ENCODE assay signal across 19 mouse cellular contexts in the genomic region with DNA sequence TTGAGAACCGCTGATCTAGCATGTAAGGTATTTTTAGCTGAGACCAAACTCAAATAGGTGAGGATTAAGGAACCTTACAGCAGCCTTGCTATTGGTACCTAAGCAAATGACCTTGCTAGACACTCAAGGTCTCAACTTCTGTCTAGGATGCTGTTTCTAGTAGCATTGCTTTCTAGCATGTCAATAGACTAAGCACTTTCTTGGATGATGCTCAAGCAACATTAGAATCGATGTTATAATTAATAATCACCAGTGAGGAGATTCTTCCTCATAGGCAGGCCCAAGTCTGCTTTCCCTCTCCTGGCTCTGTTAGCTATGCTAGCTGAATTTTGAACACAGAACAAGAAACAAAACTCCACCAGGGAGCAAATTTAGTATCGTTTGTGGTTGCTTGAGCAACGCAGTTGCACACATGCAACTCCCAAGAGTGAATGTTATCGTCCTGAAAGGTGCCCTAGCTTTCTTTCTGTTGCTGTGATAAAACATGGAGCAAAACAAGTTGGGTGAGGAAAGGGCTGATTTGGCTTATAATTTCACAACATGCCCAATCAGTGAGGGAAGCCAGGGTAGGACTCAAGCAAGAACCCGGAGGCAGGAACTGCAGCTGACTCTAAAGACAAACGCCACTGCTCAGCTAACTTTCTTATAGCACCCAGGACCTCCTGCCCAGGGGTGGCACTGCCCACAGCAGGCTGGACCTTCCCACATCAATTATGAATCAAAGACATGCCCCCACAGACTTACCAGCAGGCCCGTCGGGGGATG. TPM values are rescaled to one million over a fixed set of nuclear protein-coding genes. Genes with fewer than 3 reads are reported as not detected.
DNase-seq lines count a peak whose midpoint lies in the region; ATAC-seq and TF ChIP-seq lines count a peak whose summit lies in the region.
"Had no signal": no experiment of that assay in that cellular context is flagged by ENCODE, and none has a peak within 500 bp of the region (broad histone marks: within the 10 kb centered on the region; RNA-seq: fewer than 3 reads in every experiment).

No protein-coding gene starts in this region.

- H3K9me3 ChIP-seq in intestine, embryonic 16.5 days (ENCODE audit: control insufficient read depth, low read length) = no peaks in the 10 kb centered on the region
- no peaks in the 10 kb centered on the region for H3K9me3 ChIP-seq in intestine, embryonic 15.5 days
- no peaks in the 10 kb centered on the region for H3K9me3 ChIP-seq in MEL (replicated peaks; ENCODE audit: insufficient read depth, low read length)
- H3K9me3 ChIP-seq: embryonic facial prominence, embryonic 13.5 days; forebrain, embryonic 13.5 days; midbrain, embryonic 12.5 days; stomach, embryonic 15.5 days had no signal

- H3K9ac ChIP-seq in intestine, embryonic 16.5 days (ENCODE audit: low read depth, low read length) = no peak overlapping the region
- H3K9ac ChIP-seq in intestine, embryonic 15.5 days = no peak overlapping the region
- H3K9ac ChIP-seq in MEL (ENCODE audit: control insufficient read depth, low read depth, low read length, poor library complexity, severe bottlenecking) = peak overlapping the region; percentile 52
- H3K9ac ChIP-seq: embryonic facial prominence, embryonic 13.5 days; forebrain, embryonic 13.5 days; midbrain, embryonic 12.5 days; stomach, embryonic 15.5 days had no signal

- H3K79me2 ChIP-seq in MEL (ENCODE audit: control insufficient read depth, insufficient read depth, low read length, poor library complexity) = no peaks in the 10 kb centered on the region

- H3K4me2 ChIP-seq in intestine, embryonic 16.5 days (ENCODE audit: low read depth, low read length) = no peak overlapping the region
- H3K4me2 ChIP-seq in intestine, embryonic 15.5 days (replicated peaks) = no peak overlapping the region
- H3K4me2 ChIP-seq: embryonic facial prominence, embryonic 13.5 days; forebrain, embryonic 13.5 days; midbrain, embryonic 12.5 days; stomach, embryonic 15.5 days had no signal

- H3K27ac ChIP-seq in intestine, embryonic 16.5 days (ENCODE audit: low read length) = no peak overlapping the region
- no peak overlapping the region for H3K27ac ChIP-seq in intestine, embryonic 15.5 days
- H3K27ac ChIP-seq in MEL (ENCODE audit: control insufficient read depth, low read depth, low read length) = peak overlapping the region; percentile 75
- H3K27ac ChIP-seq: embryonic facial prominence, embryonic 13.5 days; forebrain, embryonic 13.5 days; gastrocnemius, adult 2 months; midbrain, embryonic 12.5 days; stomach, embryonic 15.5 days had no signal

- TF ChIP-seq EP300 in MEL (IDR thresholded peaks at IDR 0.05; ENCODE audit: low read depth in 1 of 2, low read length in 2 of 2) = 0 out of 4 replicates have a peak, but pooled peaks have one; percentile 20 to 32

- H3K4me1 ChIP-seq in intestine, embryonic 16.5 days (ENCODE audit: control insufficient read depth, insufficient read depth, low read length) = peaks cover 3% of the 10 kb centered on the region
- no peaks in the 10 kb centered on the region for H3K4me1 ChIP-seq in intestine, embryonic 15.5 days (replicated peaks)
- H3K4me1 ChIP-seq in MEL (ENCODE audit: control insufficient read depth in 1 of 2, insufficient read depth in 2 of 2, low read length in 2 of 2) = peaks cover 15 to 21% of the 10 kb centered on the region in 2 experiments
- H3K4me1 ChIP-seq: forebrain, embryonic 13.5 days; midbrain, embryonic 12.5 days; stomach, embryonic 15.5 days had no signal

- H3K36me3 ChIP-seq in intestine, embryonic 16.5 days (ENCODE audit: control insufficient read depth, insufficient read depth, low read length) = no peaks in the 10 kb centered on the region
- H3K36me3 ChIP-seq in intestine, embryonic 15.5 days = no peaks in the 10 kb centered on the region
- H3K36me3 ChIP-seq in MEL (ENCODE audit: control insufficient read depth in 1 of 2, insufficient read depth in 2 of 2, low read length in 2 of 2) = peaks cover 0 to 22% of the 10 kb centered on the region in 2 experiments; a peak in 2 of 4 replicates
- H3K36me3 ChIP-seq: embryonic facial prominence, embryonic 13.5 days; midbrain, embryonic 12.5 days; stomach, embryonic 15.5 days had no signal

- DNase-seq in MEL (ENCODE audit: low read depth, low spot score) = peak; percentile 58
- DNase-seq in left cerebral cortex, adult 11 months (ENCODE audit: low spot score) = no peak
- DNase-seq in kidney, postnatal 10 days = no peak
- DNase-seq in layer of hippocampus, adult 8-10 months (ENCODE audit: low spot score in 2 of 2) = no peak
- DNase-seq: cerebellum, postnatal 10 days; gastrocnemius, adult 2 months; heart, postnatal 36 days; lung, adult 2 months; retina, postnatal 1 day had no signal

- WGBS in intestine, embryonic 16.5 days = 85% methylated on average over 9 of the region's 9 CpGs
- 77% methylated on average over 9 of the region's 9 CpGs for WGBS in intestine, embryonic 15.5 days

- 0 out of 2 replicates have a peak, but pooled peaks have one; percentile 9 for ATAC-seq in intestine, embryonic 16.5 days
- ATAC-seq in intestine, embryonic 15.5 days = no peak
- peak; percentile 15 for ATAC-seq in inflammation-experienced regulatory T-cells, adult 6 months
- ATAC-seq in megakaryocyte-erythroid progenitor cell, adult 5-6 weeks (replicated peaks; ENCODE audit: low FRiP score, low TSS enrichment, poor library complexity, severe bottlenecking) = peak; percentile 70
- ATAC-seq: forebrain, embryonic 13.5 days had no signal

- TF ChIP-seq RAD21 in MEL (IDR thresholded peaks at IDR 0.05; ENCODE audit: low read depth, low read length) = no peak

- no peak overlapping the region for H3K4me3 ChIP-seq in intestine, embryonic 16.5 days (ENCODE audit: low read length)
- H3K4me3 ChIP-seq in intestine, embryonic 15.5 days (replicated peaks) = no peak overlapping the region
- H3K4me3 ChIP-seq in MEL (ENCODE audit: control insufficient read depth in 1 of 2, insufficient read depth in 1 of 2, low read depth in 2 of 2, low read length in 2 of 2) = peak overlapping the region; percentile 49 to 62
- H3K4me3 ChIP-seq: embryonic facial prominence, embryonic 13.5 days; forebrain, embryonic 13.5 days; gastrocnemius, adult 2 months; midbrain, embryonic 12.5 days; stomach, embryonic 15.5 days had no signal

- H3K27me3 ChIP-seq in intestine, embryonic 16.5 days (replicated peaks; ENCODE audit: control insufficient read depth, insufficient read depth, low read length) = no peaks in the 10 kb centered on the region
- no peaks in the 10 kb centered on the region for H3K27me3 ChIP-seq in intestine, embryonic 15.5 days (replicated peaks)
- H3K27me3 ChIP-seq in MEL (ENCODE audit: control insufficient read depth in 1 of 2, insufficient read depth in 2 of 2, low read length in 2 of 2) = no peaks in the 10 kb centered on the region
- H3K27me3 ChIP-seq: embryonic facial prominence, embryonic 13.5 days; forebrain, embryonic 13.5 days; midbrain, embryonic 12.5 days; stomach, embryonic 15.5 days had no signal

- TF ChIP-seq POLR2A in MEL (IDR thresholded peaks at IDR 0.05; ENCODE audit: control insufficient read depth in 1 of 2, insufficient read depth in 1 of 2, low read depth in 1 of 2, low read length in 2 of 2, poor library complexity in 1 of 2) = no peak

- TF ChIP-seq CTCF in MEL (IDR thresholded peaks at IDR 0.05 in 2 of 3, conservative IDR thresholded peaks at IDR 0.05 in 1 of 3; ENCODE audit: control insufficient read depth in 1 of 3, insufficient read depth in 1 of 3, low read depth in 2 of 3, low read length in 3 of 3, poor library complexity in 1 of 3, severe bottlenecking in 1 of 3) = no peak

TF ChIP-seq in MEL, 35 proteins besides CTCF, POLR2A, EP300 and RAD21:
- no peak for TF ChIP-seq UBTF (IDR thresholded peaks at IDR 0.05; ENCODE audit: borderline replicate concordance, insufficient read depth, low read depth, low read length)
- 0 out of 2 replicates have a peak, but pooled peaks have one; percentile 34 for TF ChIP-seq MAX (IDR thresholded peaks at IDR 0.05; ENCODE audit: low read length)
- 0 out of 2 replicates have a peak, but pooled peaks have one; percentile 39 for TF ChIP-seq TCF12 (IDR thresholded peaks at IDR 0.05; ENCODE audit: low read depth, low read length)

RNA-seq across cellular contexts. Expression of gene Glipr1, which starts 0.5 kb away (rescaled TPM):
- polyA plus RNA-seq in intestine, embryonic 16.5 days (2015; fragmentation: Nextera tagmentation; extraction: Ambion mirVana) = 13.5 and 14.6 TPM in 2 replicates
- polyA plus RNA-seq in intestine, embryonic 15.5 days (2015; fragmentation: Nextera tagmentation; extraction: Ambion mirVana) = 13.1 and 13.7 TPM in 2 replicates
- total RNA-seq in MEL (2012; rRNA removed) = 0.62 and 1.9 TPM in 2 replicates
- polyA plus RNA-seq in MEL (2012; ENCODE audit: insufficient read depth in 1 of 2, insufficient read length in 2 of 2, low read depth in 1 of 2, low replicate concordance in 2 of 2, missing spikeins in 1 of 2) = under 1 TPM in 1 of 2 experiments, not detected in 1; 0.88 TPM
- polyA plus RNA-seq in inflammation-experienced regulatory T-cells, adult 6 months (2017; shearing (Covaris generic)) = 100 to 1,000 TPM in 2 of 3 experiments, 10 to 100 TPM in 1; 91.2 to 252 (median 106) TPM
- total RNA-seq in megakaryocyte-erythroid progenitor cell, adult 5-6 weeks (2014; fragmentation: Nextera tagmentation) = 15.4 and 18.4 TPM in 2 replicates
- 21.0 and 54.2 TPM in 2 replicates for total RNA-seq in megakaryocyte-erythroid progenitor cell, adult 5-6 weeks (2017)
- 1 to 10 TPM; 2.3 to 4.7 (median 3.5) TPM for total RNA-seq in layer of hippocampus, adult 8-10 months (2022)

RNA-seq across cellular contexts. Expression of gene Krr1, which starts 29.5 kb away (rescaled TPM):
- polyA plus RNA-seq in intestine, embryonic 16.5 days (2015; fragmentation: Nextera tagmentation; extraction: Ambion mirVana) = 32.3 and 35.7 TPM in 2 replicates
- polyA plus RNA-seq in intestine, embryonic 15.5 days (2015; fragmentation: Nextera tagmentation; extraction: Ambion mirVana) = 37.1 and 43.0 TPM in 2 replicates
- total RNA-seq in MEL (2012; rRNA removed) = 69.4 and 84.9 TPM in 2 replicates
- 10 to 100 TPM; 66.3 to 67.2 TPM for polyA plus RNA-seq in MEL (2012; ENCODE audit: insufficient read depth in 1 of 2, insufficient read length in 2 of 2, low read depth in 1 of 2, low replicate concordance in 2 of 2, missing spikeins in 1 of 2)
- polyA plus RNA-seq in inflammation-experienced regulatory T-cells, adult 6 months (2017; shearing (Covaris generic)) = 10 to 100 TPM; 39.1 to 46.2 (median 42.1) TPM
- 46.6 and 62.5 TPM in 2 replicates for total RNA-seq in megakaryocyte-erythroid progenitor cell, adult 5-6 weeks (2014; fragmentation: Nextera tagmentation)
- 66.1 and 67.9 TPM in 2 replicates for total RNA-seq in megakaryocyte-erythroid progenitor cell, adult 5-6 weeks (2017)
- 10 to 100 TPM; 36.2 to 39.6 (median 37.4) TPM for total RNA-seq in layer of hippocampus, adult 8-10 months (2022)

RNA-seq across cellular contexts. Expression of gene Glipr1l1, which starts 58.1 kb away (rescaled TPM):
- polyA plus RNA-seq in intestine, embryonic 16.5 days (2015; fragmentation: Nextera tagmentation; extraction: Ambion mirVana) = not detected in 2 replicates
- not detected in 2 replicates for polyA plus RNA-seq in intestine, embryonic 15.5 days (2015; fragmentation: Nextera tagmentation; extraction: Ambion mirVana)
- not detected in 2 replicates for total RNA-seq in MEL (2012; rRNA removed)
- polyA plus RNA-seq in MEL (2012; ENCODE audit: insufficient read depth in 1 of 2, insufficient read length in 2 of 2, low read depth in 1 of 2, low replicate concordance in 2 of 2, missing spikeins in 1 of 2) = not detected
- not detected for polyA plus RNA-seq in inflammation-experienced regulatory T-cells, adult 6 months (2017; shearing (Covaris generic))
- not detected in 2 replicates for total RNA-seq in megakaryocyte-erythroid progenitor cell, adult 5-6 weeks (2014; fragmentation: Nextera tagmentation)
- total RNA-seq in megakaryocyte-erythroid progenitor cell, adult 5-6 weeks (2017) = not detected in 2 replicates
- not detected for total RNA-seq in layer of hippocampus, adult 8-10 months (2022)
- total RNA-seq: gastrocnemius, adult 2 months; heart, postnatal 36 days had no signal
- polyA plus RNA-seq: embryonic facial prominence, embryonic 13.5 days; forebrain, embryonic 13.5 days; intestine, postnatal 0 days; lung, adult 2 months; midbrain, embryonic 12.5 days; stomach, embryonic 15.5 days; urinary bladder, adult 2 months had no signal

Comparison
In these comparisons a context has a peak if more than half of its experiments do, and no peak if none do; other contexts are left out.
1. H3K4me3 ChIP-seq: peak in MEL (2 of 2); none in intestine, embryonic 16.5 days (single experiment) and intestine, embryonic 15.5 days (single experiment).